Mouse (Mus musculus) kidney, adult 2 months (tissue): ENCODE results near the gene Gan.

Experiments used
- CTCF ChIP-seq: fragments of 200-500 bp; conservative IDR thresholded peaks from 2 replicates; pipeline ENCODE4 v1.5.1; 2011; ENCODE audit warnings: low read depth, mild to moderate bottlenecking, control low read depth, low read length, moderate library complexity, mixed read lengths; ENCODE audit not compliant: insufficient read depth, insufficient read length
- POLR2A ChIP-seq: fragments of 200-500 bp; IDR thresholded peaks from one replicate; pipeline ENCODE4 v1.6.1; 2011; ENCODE audit warnings: low read depth, low read length, control low read depth

- no peak for TF ChIP-seq POLR2A
- no peak for TF ChIP-seq CTCF
Observed at GRCm38 (mm10) chr8:117156149-117156548, 1.8 kb upstream of the Gan start.
